Mouse (Mus musculus): ENCODE results near the gene Farsa. TPM values are rescaled to one million over a fixed set of nuclear protein-coding genes. Genes with fewer than 3 reads are reported as not detected.
A peak's percentile ranks its signal among the peaks of the same experiment; 100 is the strongest.

Gene Farsa
- polyA plus RNA-seq (2015; fragmentation: Nextera tagmentation; extraction: Ambion mirVana): 126 and 127 TPM in 2 replicates

DNA sequence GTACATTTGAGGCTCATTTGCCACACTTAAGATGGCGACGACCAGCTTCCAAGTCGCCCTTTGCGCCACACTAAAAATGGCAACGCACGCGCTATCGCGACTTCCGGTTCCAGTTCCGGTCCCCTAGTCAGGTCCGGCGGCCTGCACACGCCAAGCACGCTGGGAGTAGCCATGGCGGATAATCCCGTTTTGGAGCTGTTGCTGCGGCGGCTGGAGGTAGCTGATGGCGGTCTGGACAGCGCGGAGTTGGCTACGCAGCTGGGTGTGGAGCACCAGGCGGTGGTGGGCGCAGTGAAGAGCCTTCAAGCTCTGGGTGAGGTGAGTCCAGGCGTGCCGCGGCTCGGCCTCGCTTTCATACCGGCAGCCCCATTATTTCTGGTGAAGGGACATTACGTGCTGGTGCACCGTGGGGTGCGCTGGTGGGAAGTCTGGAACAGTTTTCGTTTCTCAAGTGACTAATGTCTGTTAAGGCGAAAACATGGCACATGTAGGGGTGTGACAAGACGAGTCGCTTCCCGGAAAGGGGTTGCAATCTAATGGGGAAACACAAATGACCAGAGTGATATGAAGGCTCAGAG lies at the start of gene Farsa:
Gene Farsa, plus strand, starts transcription at position 126 of the 578 bp plus-strand sequence.
- no peaks in the 10 kb centered on the region for H3K9me3 ChIP-seq
- H3K4me3 ChIP-seq: peak within 1 kb of the TSS; percentile 85
- peaks cover 17% of the 10 kb centered on the region for H3K4me1 ChIP-seq
- no peaks in the 10 kb centered on the region for H3K27me3 ChIP-seq (replicated peaks)
- peak within 1 kb of the TSS; percentile 90 for H3K9ac ChIP-seq
- ATAC-seq (replicated peaks): peak; percentile 93
- H3K4me2 ChIP-seq: peak within 1 kb of the TSS; percentile 63
- peak within 1 kb of the TSS; percentile 78 for H3K27ac ChIP-seq
- H3K36me3 ChIP-seq (replicated peaks): peaks cover 12% of the 10 kb centered on the region
- under 1% methylated on average over 39 of the region's 39 CpGs for WGBS

DNA sequence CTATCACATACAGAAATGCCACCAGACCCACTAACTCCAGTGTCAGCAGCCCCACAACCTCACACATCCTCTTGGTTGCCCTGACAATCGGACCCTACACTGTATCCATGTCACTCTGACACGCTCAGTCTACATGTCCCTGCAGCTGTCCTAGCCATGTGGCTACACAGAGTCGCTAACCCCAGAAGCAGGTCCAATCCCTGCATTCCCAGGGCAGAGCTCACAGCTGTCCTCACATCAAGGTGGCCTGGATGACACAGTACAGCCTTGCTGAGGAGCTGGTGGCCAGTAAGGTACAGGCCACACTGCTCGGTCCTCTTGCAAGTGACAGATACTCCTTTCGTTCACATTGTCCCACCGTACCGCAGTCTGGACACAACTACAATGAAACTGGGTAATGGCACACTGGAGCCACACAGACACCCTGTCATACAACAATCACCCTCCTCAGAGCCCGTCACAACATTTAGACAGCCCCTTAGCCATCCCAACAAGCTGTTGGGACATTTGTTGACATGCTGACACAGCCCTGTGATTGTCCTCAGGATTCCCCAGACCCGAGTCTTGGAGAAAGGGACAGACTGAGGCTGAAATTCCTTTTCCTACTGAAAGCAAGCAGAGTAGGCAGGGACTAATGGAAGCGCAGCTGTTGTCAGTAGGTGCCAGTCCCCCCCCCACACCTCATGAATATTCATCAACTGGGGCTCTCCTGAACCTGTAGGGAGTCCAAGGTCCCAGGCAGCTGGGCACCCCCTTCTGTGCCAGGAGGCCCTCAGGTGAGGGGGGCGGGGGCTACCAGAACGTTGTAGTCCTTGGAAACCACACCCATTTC lies 47.5 kb upstream of the Farsa start:
- Histone ChIP-seq H3K9me3 (no peaks in the 10 kb centered on the region), H3K36me3 (replicated peaks) (no peaks in the 10 kb centered on the region), H3K27me3 (replicated peaks) (peaks cover 42% of the 10 kb centered on the region), H3K27ac (no peak overlapping the region), H3K4me1 (peaks cover 15% of the 10 kb centered on the region), H3K9ac (no peak overlapping the region), H3K4me2 (no peak overlapping the region), H3K4me3 (no peak overlapping the region)
- ATAC-seq (replicated peaks): no peak
- 62% methylated on average over 12 of the region's 12 CpGs for WGBS

- 74% methylated on average over 5 of the region's 5 CpGs for WGBS
- Histone ChIP-seq H3K4me1 (peaks cover 21% of the 10 kb centered on the region), H3K4me2 (no peak overlapping the region), H3K4me3 (no peak overlapping the region), H3K9ac (no peak overlapping the region), H3K27me3 (replicated peaks) (peaks cover 38% of the 10 kb centered on the region), H3K9me3 (no peaks in the 10 kb centered on the region), H3K36me3 (replicated peaks) (no peaks in the 10 kb centered on the region), H3K27ac (no peak overlapping the region)
- no peak for ATAC-seq (replicated peaks)
Observed at GRCm38 (mm10) chr8:84809941-84810280, 46.9 kb upstream of the Farsa start.

DNA sequence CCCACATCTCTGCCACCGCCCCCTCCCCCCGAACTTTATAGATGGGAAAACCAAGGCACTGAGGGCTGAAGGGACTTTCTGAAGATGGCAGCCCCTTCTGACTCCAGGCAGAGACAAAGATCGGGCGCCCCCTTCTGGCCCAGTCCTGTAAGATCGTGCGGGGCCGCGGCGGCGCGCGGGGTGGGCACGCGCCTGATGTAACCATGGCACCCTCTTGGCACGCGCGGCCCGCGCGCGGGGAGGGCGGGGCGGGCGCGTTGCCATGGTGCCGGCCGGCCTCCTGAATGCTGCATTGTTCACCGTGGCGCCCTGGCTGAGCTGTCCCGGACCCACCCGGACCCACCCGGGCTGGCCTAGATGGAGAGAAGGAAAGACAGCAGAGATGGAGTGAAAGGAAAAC lies 45.9 kb upstream of the Farsa start:
- H3K9me3 ChIP-seq: no peaks in the 10 kb centered on the region
- peak overlapping the region; percentile 36 for H3K4me3 ChIP-seq
- WGBS: under 1% methylated on average over 32 of the region's 32 CpGs
- peaks cover 26% of the 10 kb centered on the region for H3K4me1 ChIP-seq
- H3K36me3 ChIP-seq (replicated peaks): no peaks in the 10 kb centered on the region
- H3K27me3 ChIP-seq (replicated peaks): peaks cover 28% of the 10 kb centered on the region
- H3K9ac ChIP-seq: peak overlapping the region; percentile 25
- H3K27ac ChIP-seq: peak overlapping the region; percentile 65
- ATAC-seq (replicated peaks): peak; percentile 86
- peak overlapping the region; percentile 59 for H3K4me2 ChIP-seq

DNA sequence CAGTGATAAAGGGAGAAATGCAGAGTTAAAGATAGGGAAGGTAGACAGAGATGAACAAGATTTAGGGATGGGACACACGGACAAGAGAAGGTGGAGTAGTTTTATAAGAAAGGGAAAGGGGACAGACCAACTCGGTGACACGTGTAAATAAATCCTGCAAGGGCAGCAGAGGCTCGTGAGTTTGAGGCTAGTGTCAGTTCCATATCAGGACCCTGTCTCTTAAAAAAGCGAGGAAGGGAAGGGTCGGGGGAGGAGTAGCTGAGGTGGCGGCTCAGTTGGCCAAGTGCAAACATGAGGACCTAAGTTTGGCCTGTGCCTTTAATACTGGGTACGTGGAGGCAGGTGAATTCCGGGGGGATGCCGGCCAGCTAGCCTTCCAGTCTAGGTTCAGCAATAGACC lies 45.5 kb upstream of the Farsa start:
- peak overlapping the region; percentile 65 for H3K27ac ChIP-seq
- H3K4me2 ChIP-seq: peak overlapping the region; percentile 59
- no peaks in the 10 kb centered on the region for H3K36me3 ChIP-seq (replicated peaks)
- no peaks in the 10 kb centered on the region for H3K9me3 ChIP-seq
- WGBS: 9% methylated on average over 10 of the region's 10 CpGs
- ATAC-seq (replicated peaks): no peak
- H3K4me3 ChIP-seq: peak overlapping the region; percentile 36
- H3K9ac ChIP-seq: peak overlapping the region; percentile 25
- H3K4me1 ChIP-seq: peaks cover 26% of the 10 kb centered on the region
- peaks cover 27% of the 10 kb centered on the region for H3K27me3 ChIP-seq (replicated peaks)

GRCm38 (mm10) chr8:84813059-84813458 lies 43.7 kb upstream of the Farsa start:
- WGBS: under 1% methylated on average over 5 of the region's 5 CpGs
- H3K4me2 ChIP-seq: no peak overlapping the region
- H3K27ac ChIP-seq: peak overlapping the region; percentile 42; the same call in 1 of the 2 replicates
- no peak overlapping the region for H3K4me3 ChIP-seq
- no peaks in the 10 kb centered on the region for H3K36me3 ChIP-seq (replicated peaks)
- peaks cover 26% of the 10 kb centered on the region for H3K4me1 ChIP-seq
- H3K9ac ChIP-seq: no peak overlapping the region
- H3K9me3 ChIP-seq: no peaks in the 10 kb centered on the region
- ATAC-seq (replicated peaks): no peak
- H3K27me3 ChIP-seq (replicated peaks): peaks cover 27% of the 10 kb centered on the region

GRCm38 (mm10) chr8:84813830-84814229 lies 43.0 kb upstream of the Farsa start:
- 93% methylated on average over 3 of the region's 3 CpGs for WGBS
- no peak overlapping the region for H3K9ac ChIP-seq
- H3K4me1 ChIP-seq: peaks cover 26% of the 10 kb centered on the region
- no peaks in the 10 kb centered on the region for H3K9me3 ChIP-seq
- no peaks in the 10 kb centered on the region for H3K36me3 ChIP-seq (replicated peaks)
- H3K27me3 ChIP-seq (replicated peaks): peaks cover 23% of the 10 kb centered on the region
- no peak overlapping the region for H3K4me2 ChIP-seq
- H3K27ac ChIP-seq: peak overlapping the region; percentile 56; the same call in 1 of the 2 replicates
- ATAC-seq (replicated peaks): no peak
- no peak overlapping the region for H3K4me3 ChIP-seq

DNA sequence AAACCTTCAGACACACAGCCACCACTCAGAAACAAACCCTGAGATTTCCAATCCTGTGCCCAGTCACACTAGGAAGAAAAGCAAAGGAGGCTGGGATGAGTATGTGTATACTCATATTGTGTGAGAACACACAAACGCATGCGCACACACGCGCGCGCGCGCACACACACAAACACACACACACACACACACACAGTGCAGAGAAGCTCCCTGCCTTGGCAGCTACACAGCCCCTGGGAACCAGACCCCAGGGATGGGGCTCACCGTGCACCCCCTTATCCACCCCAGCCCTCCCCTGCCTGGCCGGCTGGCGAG lies 42.6 kb upstream of the Farsa start:
- Histone ChIP-seq H3K27me3 (replicated peaks) (peaks cover 19% of the 10 kb centered on the region), H3K27ac (peak overlapping the region; percentile 56; the same call in 1 of the 2 replicates), H3K36me3 (replicated peaks) (no peaks in the 10 kb centered on the region), H3K4me3 (no peak overlapping the region), H3K4me1 (peaks cover 26% of the 10 kb centered on the region), H3K9me3 (no peaks in the 10 kb centered on the region), H3K9ac (0 out of 2 replicates have a peak overlapping the region, but pooled peaks have one; percentile 6), H3K4me2 (no peak overlapping the region)
- WGBS: 73% methylated on average over 11 of the region's 11 CpGs
- ATAC-seq (replicated peaks): peak; percentile 15

GRCm38 (mm10) chr8:84814555-84815441 lies 42.0 kb upstream of the Farsa start:
- WGBS: 37% methylated on average over 19 of the region's 19 CpGs
- Histone ChIP-seq H3K9ac (0 out of 2 replicates have a peak overlapping the region, but pooled peaks have one; percentile 6), H3K27me3 (replicated peaks) (peaks cover 14% of the 10 kb centered on the region), H3K4me2 (no peak overlapping the region), H3K9me3 (no peaks in the 10 kb centered on the region), H3K4me3 (no peak overlapping the region), H3K36me3 (replicated peaks) (no peaks in the 10 kb centered on the region), H3K27ac (peak overlapping the region; percentile 58), H3K4me1 (peaks cover 22% of the 10 kb centered on the region)
- peak; percentile 43 for ATAC-seq (replicated peaks)

GRCm38 (mm10) chr8:84815547-84815946 lies 41.2 kb upstream of the Farsa start:
- Histone ChIP-seq H3K4me2 (no peak overlapping the region), H3K27me3 (replicated peaks) (peaks cover 14% of the 10 kb centered on the region), H3K4me1 (peaks cover 22% of the 10 kb centered on the region), H3K36me3 (replicated peaks) (no peaks in the 10 kb centered on the region), H3K9me3 (no peaks in the 10 kb centered on the region), H3K9ac (no peak overlapping the region), H3K4me3 (no peak overlapping the region), H3K27ac (peak overlapping the region; percentile 58)
- WGBS: 11% methylated on average over 9 of the region's 9 CpGs
- ATAC-seq (replicated peaks): peak; percentile 18

- H3K27me3 ChIP-seq (replicated peaks): peaks cover 14% of the 10 kb centered on the region
- no peak overlapping the region for H3K4me3 ChIP-seq
- 79% methylated on average over 17 of the region's 17 CpGs for WGBS
- H3K9me3 ChIP-seq: no peaks in the 10 kb centered on the region
- ATAC-seq (replicated peaks): no peak
- no peak overlapping the region for H3K9ac ChIP-seq
- peaks cover 17% of the 10 kb centered on the region for H3K4me1 ChIP-seq
- H3K4me2 ChIP-seq: no peak overlapping the region
- no peaks in the 10 kb centered on the region for H3K36me3 ChIP-seq (replicated peaks)
- H3K27ac ChIP-seq: no peak overlapping the region
Observed at GRCm38 (mm10) chr8:84816117-84816516, 40.7 kb upstream of the Farsa start.

GRCm38 (mm10) chr8:84822723-84823122 lies 34.1 kb upstream of the Farsa start, which contains the start of gene Dand5:
Dand5 (minus strand) TSS chr8:84822823.
- no peaks in the 10 kb centered on the region; the same call in 1 of the 2 replicates for H3K27me3 ChIP-seq (replicated peaks)
- peak within 1 kb of the TSS; percentile 39 for H3K9ac ChIP-seq
- 27% methylated on average over 3 of the region's 3 CpGs for WGBS
- H3K36me3 ChIP-seq (replicated peaks): no peaks in the 10 kb centered on the region
- H3K27ac ChIP-seq: no peak within 1 kb of the TSS
- H3K4me3 ChIP-seq: peak within 1 kb of the TSS; percentile 30
- ATAC-seq (replicated peaks): no peak
- H3K4me2 ChIP-seq: peak within 1 kb of the TSS; percentile 54
- H3K4me1 ChIP-seq: peaks cover 8% of the 10 kb centered on the region
- H3K9me3 ChIP-seq: no peaks in the 10 kb centered on the region

All from midbrain, embryonic 15.5 days (tissue).